7 mouse cellular contexts compared by ENCODE assay signal in the genomic region with DNA sequence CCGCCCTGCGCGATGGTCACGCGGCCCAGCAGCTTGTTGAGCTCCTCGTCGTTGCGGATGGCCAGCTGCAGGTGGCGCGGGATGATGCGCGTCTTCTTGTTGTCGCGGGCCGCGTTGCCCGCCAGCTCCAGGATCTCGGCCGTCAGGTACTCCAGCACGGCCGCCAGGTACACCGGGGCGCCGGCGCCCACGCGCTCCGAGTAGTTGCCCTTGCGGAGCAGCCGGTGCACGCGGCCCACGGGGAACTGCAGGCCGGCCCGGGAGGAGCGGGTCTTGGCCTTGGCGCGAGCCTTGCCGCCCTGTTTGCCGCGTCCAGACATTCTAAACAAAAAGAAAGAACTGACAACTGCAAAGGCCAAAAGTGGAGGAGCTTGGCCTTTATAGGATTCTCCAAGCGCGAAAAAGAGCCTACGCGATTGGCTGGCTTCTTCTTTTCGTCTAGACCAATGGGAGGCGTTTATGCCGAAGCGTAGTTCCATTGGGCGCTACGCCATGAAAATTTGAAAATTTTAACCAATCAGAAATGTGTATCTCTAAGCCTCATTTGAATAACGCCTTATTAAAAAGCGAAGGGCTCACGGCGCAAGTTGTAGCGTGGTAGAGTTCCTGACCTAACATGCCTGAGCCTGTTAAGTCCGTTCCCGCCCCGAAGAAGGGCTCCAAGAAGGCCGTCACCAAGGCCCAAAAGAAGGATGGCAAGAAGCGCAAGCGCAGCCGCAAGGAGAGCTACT. TPM values are rescaled to one million over a fixed set of nuclear protein-coding genes. Genes with fewer than 3 reads are reported as not detected.
DNase-seq lines count a peak whose midpoint lies in the region; ATAC-seq lines count a peak whose summit lies in the region.
"Not testable (repeated sequence)": the region's sequence is repeated elsewhere in the genome, so short reads cannot be mapped to it uniquely, and the experiment has no call there.

A gene (minus strand): TSS at position 320 of the 731 bp plus-strand sequence.
A gene (plus strand): TSS at position 563 of the 731 bp plus-strand sequence.

- H3K36me3 ChIP-seq in embryonic facial prominence, embryonic 12.5 days; limb, embryonic 11.5 days (ENCODE audit: control insufficient read depth, insufficient read depth, low read length); midbrain, embryonic 14.5 days (ENCODE audit: control insufficient read depth, insufficient read depth, low read length): not testable (repeated sequence)

- WGBS in embryonic facial prominence, embryonic 12.5 days, result under 1% methylated on average over 39 of the region's 63 CpGs
- WGBS in limb, embryonic 11.5 days, result under 1% methylated on average over 32 of the region's 63 CpGs
- WGBS in midbrain, embryonic 14.5 days, result 0% methylated on average over 37 of the region's 63 CpGs

- peak within 1 kb of the TSS; percentile 55 for H3K4me2 ChIP-seq in embryonic facial prominence, embryonic 12.5 days (replicated peaks)
- H3K4me2 ChIP-seq in limb, embryonic 11.5 days (ENCODE audit: low read depth, severe bottlenecking), result peak within 1 kb of the TSS; percentile 45
- peak within 1 kb of the TSS; percentile 60 for H3K4me2 ChIP-seq in midbrain, embryonic 14.5 days (ENCODE audit: low read length)

- peak within 1 kb of the TSS; percentile 36 for H3K4me3 ChIP-seq in embryonic facial prominence, embryonic 12.5 days
- H3K4me3 ChIP-seq in limb, embryonic 11.5 days (ENCODE audit: low read depth, low read length), result peak within 1 kb of the TSS; percentile 28
- peak within 1 kb of the TSS; percentile 33 for H3K4me3 ChIP-seq in midbrain, embryonic 14.5 days (replicated peaks; ENCODE audit: low read depth, low read length)

- H3K27me3 ChIP-seq in embryonic facial prominence, embryonic 12.5 days; limb, embryonic 11.5 days (ENCODE audit: control insufficient read depth, insufficient read depth, low read length); midbrain, embryonic 14.5 days (ENCODE audit: control insufficient read depth, insufficient read depth, low read length): not testable (repeated sequence)

- peak within 1 kb of the TSS; percentile 45 for H3K9ac ChIP-seq in embryonic facial prominence, embryonic 12.5 days
- H3K9ac ChIP-seq in limb, embryonic 11.5 days (ENCODE audit: low read length), result peak within 1 kb of the TSS; percentile 63
- H3K9ac ChIP-seq in midbrain, embryonic 14.5 days (replicated peaks; ENCODE audit: low read length), result peak within 1 kb of the TSS; percentile 12; the same call in 1 of the 2 replicates

- DNase-seq in adrenal gland, postnatal 25 days, result peak; percentile 61
- peak; percentile 99 for DNase-seq in heart, adult 11 months
- DNase-seq in kidney, adult 18-20 months, result peak; percentile 70
- DNase-seq in limb, embryonic 11.5 days (ENCODE audit: low spot score), result peak; percentile 92
- DNase-seq in midbrain, embryonic 14.5 days, result peak; percentile 98
- DNase-seq in spleen, adult 18-20 months, result peak; percentile 64 to 65

- H3K27ac ChIP-seq in embryonic facial prominence, embryonic 12.5 days, result peak within 1 kb of the TSS; percentile 91
- peak within 1 kb of the TSS; percentile 93 for H3K27ac ChIP-seq in limb, embryonic 11.5 days (replicated peaks; ENCODE audit: low read depth, low read length)
- peak within 1 kb of the TSS; percentile 77 for H3K27ac ChIP-seq in midbrain, embryonic 14.5 days (replicated peaks; ENCODE audit: low read depth, low read length)

- H3K9me3 ChIP-seq in embryonic facial prominence, embryonic 12.5 days; limb, embryonic 11.5 days (ENCODE audit: control insufficient read depth, low read length); midbrain, embryonic 14.5 days (ENCODE audit: control insufficient read depth, low read length): not testable (repeated sequence)

- ATAC-seq in embryonic facial prominence, embryonic 12.5 days (ENCODE audit: insufficient number of reproducible peaks, insufficient read depth, low FRiP score, low TSS enrichment), result peak; percentile 92
- peak; percentile 95 for ATAC-seq in limb, embryonic 11.5 days (ENCODE audit: insufficient number of reproducible peaks, low FRiP score, low TSS enrichment, low read depth)
- peak; percentile 95 for ATAC-seq in midbrain, embryonic 14.5 days (ENCODE audit: low FRiP score, low TSS enrichment)

- H3K4me1 ChIP-seq in embryonic facial prominence, embryonic 12.5 days, result peaks cover 27% of the 10 kb centered on the region
- H3K4me1 ChIP-seq in limb, embryonic 11.5 days (ENCODE audit: control insufficient read depth, insufficient read depth, low read length), result not testable (repeated sequence)
- H3K4me1 ChIP-seq in midbrain, embryonic 14.5 days (ENCODE audit: control insufficient read depth, insufficient read depth, low read length), result peaks cover 19% of the 10 kb centered on the region

RNA-seq across cellular contexts. Expression of the first gene that starts in this region (rescaled TPM):
- total RNA-seq in adrenal gland, postnatal 25 days (2021), result 17.4 and 21.1 TPM in 2 replicates
- 13.0 and 18.3 TPM in 2 replicates for polyA plus RNA-seq in embryonic facial prominence, embryonic 12.5 days (2016; fragmentation: Nextera tagmentation; extraction: Ambion mirVana)
- polyA plus RNA-seq in limb, embryonic 11.5 days (2014; fragmentation: Nextera tagmentation; extraction: Ambion mirVana), result 7.5 and 10.7 TPM in 2 replicates
- 3.1 TPM in 1 of 2 replicates, not detected in the other for polyA plus RNA-seq in midbrain, embryonic 14.5 days (2014; fragmentation: Nextera tagmentation; extraction: Ambion mirVana)

RNA-seq across cellular contexts. Expression of the second gene that starts in this region (rescaled TPM):
- 37.8 and 38.3 TPM in 2 replicates for total RNA-seq in adrenal gland, postnatal 25 days (2021)
- polyA plus RNA-seq in embryonic facial prominence, embryonic 12.5 days (2016; fragmentation: Nextera tagmentation; extraction: Ambion mirVana), result 1.5 and 1.8 TPM in 2 replicates
- polyA plus RNA-seq in limb, embryonic 11.5 days (2014; fragmentation: Nextera tagmentation; extraction: Ambion mirVana), result 1.7 and 4.9 TPM in 2 replicates
- polyA plus RNA-seq in midbrain, embryonic 14.5 days (2014; fragmentation: Nextera tagmentation; extraction: Ambion mirVana), result not detected in 2 replicates

Comparison
In these comparisons a context has a peak if more than half of its experiments do, and no peak if none do; other contexts are left out.
1. Peak in every context shown above with its lines: DNase-seq, ATAC-seq, H3K4me3 ChIP-seq and H3K27ac ChIP-seq.
2. H3K9ac ChIP-seq: peak in every context shown above with its lines; median percentile 63 in limb, embryonic 11.5 days; 45 in embryonic facial prominence, embryonic 12.5 days; 12 in midbrain, embryonic 14.5 days.